Mouse (Mus musculus): ENCODE measurements around the gene Inka1. TPM values are rescaled to one million over a fixed set of nuclear protein-coding genes. Genes with fewer than 3 reads are reported as not detected.
"Not testable (repeated sequence)": the region's sequence is repeated elsewhere in the genome, so short reads cannot be mapped to it uniquely, and the experiment has no call there.

Inka1 gene
- 97.7 and 99.9 TPM in 2 replicates for polyA plus RNA-seq (2015; fragmentation: Nextera tagmentation; extraction: Ambion mirVana)

- Histone ChIP-seq H3K4me1 (peaks cover 61% of the 10 kb centered on the region), H3K4me2 (peak within 1 kb of the TSS; percentile 81), H3K27ac (peak within 1 kb of the TSS; percentile 99), H3K4me3 (peak within 1 kb of the TSS; percentile 70), H3K36me3 (0 out of 2 replicates have a peak, but pooled peaks cover 2% of the 10 kb centered on the region), H3K27me3 (no peaks in the 10 kb centered on the region), H3K9me3 (no peaks in the 10 kb centered on the region), H3K9ac (peak within 1 kb of the TSS; percentile 66)
- under 1% methylated on average over 57 of the region's 58 CpGs for WGBS
- ATAC-seq (ENCODE audit: insufficient number of reproducible peaks, low FRiP score, low TSS enrichment, low read depth) = peak; percentile 66
Measured at GRCm38 (mm10) chr9:107985131-107986119, at the start of gene Inka1. Gene Inka1 (minus strand): TSS chr9:107985879.

- H3K9ac ChIP-seq = no peak overlapping the region
- peaks cover 56% of the 10 kb centered on the region for H3K36me3 ChIP-seq
- no peaks in the 10 kb centered on the region for H3K9me3 ChIP-seq
- H3K4me2 ChIP-seq = no peak overlapping the region
- no peak overlapping the region for H3K27ac ChIP-seq
- H3K4me3 ChIP-seq = no peak overlapping the region
- no peaks in the 10 kb centered on the region for H3K27me3 ChIP-seq
- WGBS = 92% methylated on average over 5 of the region's 5 CpGs
- no peaks in the 10 kb centered on the region for H3K4me1 ChIP-seq
- no peak for ATAC-seq (ENCODE audit: insufficient number of reproducible peaks, low FRiP score, low TSS enrichment, low read depth)
Measured at GRCm38 (mm10) chr9:108032126-108032525, 46.4 kb upstream of the Inka1 start.

GRCm38 (mm10) chr9:108027867-108028266 lies 42.2 kb upstream of the Inka1 start:
- Histone ChIP-seq H3K36me3 (peaks cover 61% of the 10 kb centered on the region), H3K9me3 (no peaks in the 10 kb centered on the region), H3K4me1 (no peaks in the 10 kb centered on the region), H3K27ac (no peak overlapping the region), H3K4me3 (no peak overlapping the region), H3K9ac (no peak overlapping the region), H3K4me2 (no peak overlapping the region), H3K27me3 (no peaks in the 10 kb centered on the region)
- ATAC-seq (ENCODE audit: insufficient number of reproducible peaks, low FRiP score, low TSS enrichment, low read depth) = no peak
- 97% methylated on average over 3 of the region's 3 CpGs for WGBS

GRCm38 (mm10) chr9:108026584-108026983 lies 40.9 kb upstream of the Inka1 start:
- peaks cover 50% of the 10 kb centered on the region for H3K36me3 ChIP-seq
- WGBS = 83% methylated on average over 3 of the region's 3 CpGs
- H3K9ac ChIP-seq = no peak overlapping the region
- H3K4me1 ChIP-seq = no peaks in the 10 kb centered on the region
- H3K27ac ChIP-seq = no peak overlapping the region
- no peak for ATAC-seq (ENCODE audit: insufficient number of reproducible peaks, low FRiP score, low TSS enrichment, low read depth)
- no peak overlapping the region for H3K4me3 ChIP-seq
- no peak overlapping the region for H3K4me2 ChIP-seq
- H3K9me3 ChIP-seq = no peaks in the 10 kb centered on the region
- no peaks in the 10 kb centered on the region for H3K27me3 ChIP-seq

GRCm38 (mm10) chr9:108023216-108023615 lies 37.5 kb upstream of the Inka1 start:
- ATAC-seq (ENCODE audit: insufficient number of reproducible peaks, low FRiP score, low TSS enrichment, low read depth) = no peak
- Histone ChIP-seq H3K36me3 (peaks cover 36% of the 10 kb centered on the region), H3K27me3 (no peaks in the 10 kb centered on the region), H3K4me3 (no peak overlapping the region), H3K9me3 (no peaks in the 10 kb centered on the region), H3K27ac (no peak overlapping the region), H3K4me1 (no peaks in the 10 kb centered on the region), H3K4me2 (no peak overlapping the region), H3K9ac (no peak overlapping the region)
- 86% methylated on average over 3 of the region's 3 CpGs for WGBS

GRCm38 (mm10) chr9:108020741-108021140 lies 35.1 kb upstream of the Inka1 start:
- no peak overlapping the region for H3K4me3 ChIP-seq
- no peak overlapping the region for H3K9ac ChIP-seq
- no peak for ATAC-seq (ENCODE audit: insufficient number of reproducible peaks, low FRiP score, low TSS enrichment, low read depth)
- no peak overlapping the region for H3K4me2 ChIP-seq
- peaks cover 17% of the 10 kb centered on the region for H3K36me3 ChIP-seq
- 88% methylated on average over 1 of the region's 1 CpGs for WGBS
- no peaks in the 10 kb centered on the region for H3K9me3 ChIP-seq
- H3K4me1 ChIP-seq = no peaks in the 10 kb centered on the region
- H3K27me3 ChIP-seq = no peaks in the 10 kb centered on the region
- no peak overlapping the region for H3K27ac ChIP-seq

- ATAC-seq (ENCODE audit: insufficient number of reproducible peaks, low FRiP score, low TSS enrichment, low read depth) = no peak
- H3K4me1 ChIP-seq = no peaks in the 10 kb centered on the region
- WGBS = 77% methylated on average over 3 of the region's 3 CpGs
Measured at GRCm38 (mm10) chr9:108017127-108017526, 31.4 kb upstream of the Inka1 start.

GRCm38 (mm10) chr9:108013577-108013976 lies 27.9 kb upstream of the Inka1 start:
- not testable (repeated sequence) for H3K27me3 ChIP-seq; H3K4me1 ChIP-seq; H3K27ac ChIP-seq; H3K4me3 ChIP-seq; H3K9ac ChIP-seq; ATAC-seq (ENCODE audit: insufficient number of reproducible peaks, low FRiP score, low TSS enrichment, low read depth); H3K4me2 ChIP-seq; H3K9me3 ChIP-seq
- H3K36me3 ChIP-seq = peaks cover 11% of the 10 kb centered on the region
- 95% methylated on average over 2 of the region's 2 CpGs for WGBS

More at GRCm38 (mm10) chr9:108017127-108017526, 31.4 kb upstream of the Inka1 start:
- Histone ChIP-seq H3K9me3 (no peaks in the 10 kb centered on the region), H3K36me3 (peaks cover 11% of the 10 kb centered on the region), H3K27ac (no peak overlapping the region), H3K27me3 (no peaks in the 10 kb centered on the region), H3K4me2 (no peak overlapping the region), H3K9ac (no peak overlapping the region), H3K4me3 (no peak overlapping the region)

GRCm38 (mm10) chr9:108010385-108010784 lies 24.7 kb upstream of the Inka1 start:
- Histone ChIP-seq H3K9me3 (no peaks in the 10 kb centered on the region), H3K9ac (no peak overlapping the region), H3K4me2 (no peak overlapping the region), H3K27me3 (no peaks in the 10 kb centered on the region), H3K4me1 (0 out of 2 replicates have a peak, but pooled peaks cover 4% of the 10 kb centered on the region), H3K36me3 (peaks cover 12% of the 10 kb centered on the region), H3K27ac (no peak overlapping the region), H3K4me3 (no peak overlapping the region)
- ATAC-seq (ENCODE audit: insufficient number of reproducible peaks, low FRiP score, low TSS enrichment, low read depth) = no peak

- no peak for ATAC-seq (ENCODE audit: insufficient number of reproducible peaks, low FRiP score, low TSS enrichment, low read depth)
Measured at GRCm38 (mm10) chr9:108008041-108008440, 22.4 kb upstream of the Inka1 start.

GRCm38 (mm10) chr9:108003531-108003890 lies 17.8 kb upstream of the Inka1 start:
- peaks cover 28% of the 10 kb centered on the region for H3K4me1 ChIP-seq
- H3K27me3 ChIP-seq = no peaks in the 10 kb centered on the region
- H3K9me3 ChIP-seq = no peaks in the 10 kb centered on the region
- peak overlapping the region; percentile 73 for H3K4me3 ChIP-seq
- H3K4me2 ChIP-seq = peak overlapping the region; percentile 69
- H3K27ac ChIP-seq = peak overlapping the region; percentile 95
- 0 out of 2 replicates have a peak, but pooled peaks cover 5% of the 10 kb centered on the region for H3K36me3 ChIP-seq
- H3K9ac ChIP-seq = peak overlapping the region; percentile 92
- WGBS = 4% methylated on average over 8 of the region's 8 CpGs
- ATAC-seq (ENCODE audit: insufficient number of reproducible peaks, low FRiP score, low TSS enrichment, low read depth) = no peak

More at GRCm38 (mm10) chr9:108008041-108008440, 22.4 kb upstream of the Inka1 start:
- Histone ChIP-seq H3K4me1 (peaks cover 21% of the 10 kb centered on the region), H3K27me3 (no peaks in the 10 kb centered on the region), H3K9ac (no peak overlapping the region), H3K36me3 (peaks cover 8% of the 10 kb centered on the region; the same call in 1 of the 2 replicates), H3K4me2 (no peak overlapping the region), H3K27ac (no peak overlapping the region), H3K4me3 (no peak overlapping the region), H3K9me3 (no peaks in the 10 kb centered on the region)
- 89% methylated on average over 5 of the region's 5 CpGs for WGBS
